Mouse (Mus musculus) midbrain, embryonic 14.5 days (tissue): ENCODE results near the gene Tpra1. TPM values are rescaled to one million over a fixed set of nuclear protein-coding genes. Genes with fewer than 3 reads are reported as not detected.

Source experiments
- ATAC-seq: fragments of 200-750 bp; cut with Nextera tagmentation; 2 replicates; pipeline ENCODE4 v1.8.0; 2017; ENCODE audit warnings: moderate number of reproducible peaks, moderate library complexity; ENCODE audit not compliant: low FRiP score, low TSS enrichment
- DNase-seq: peaks from one replicate; pipeline ENCODE4 v3.0.0-alpha.2; 2015
- H3K27ac ChIP-seq: fragments of 300-500 bp; sonication (generic); replicated peaks from 2 replicates; pipeline ENCODE4 v1.5.1; 2014; ENCODE audit warnings: mild to moderate bottlenecking, low read depth, low read length, moderate library complexity
- H3K27me3 ChIP-seq: fragments of 300-500 bp; sonication (generic); 2 replicates; pipeline ENCODE4 v1.6.1; 2014; ENCODE audit warnings: low read length, control low read depth, mixed read lengths; ENCODE audit not compliant: control insufficient read depth, insufficient read depth
- H3K36me3 ChIP-seq: fragments of 300-500 bp; sonication (generic); 2 replicates; pipeline ENCODE4 v1.6.1; 2014; ENCODE audit warnings: low read length, control low read depth; ENCODE audit not compliant: control insufficient read depth, insufficient read depth
- H3K4me1 ChIP-seq: fragments of 300-500 bp; sonication (generic); 2 replicates; pipeline ENCODE4 v1.6.1; 2014; ENCODE audit warnings: mild to moderate bottlenecking, antibody characterized with exemption, low read length, control low read depth; ENCODE audit not compliant: control insufficient read depth, insufficient read depth
- H3K4me2 ChIP-seq: fragments of 300-500 bp; sonication (generic); 2 replicates; pipeline ENCODE4 v1.6.1; 2014; ENCODE audit warnings: mild to moderate bottlenecking, low read length, moderate library complexity
- H3K4me3 ChIP-seq: fragments of 300-500 bp; sonication (generic); replicated peaks from 2 replicates; pipeline ENCODE4 v1.5.1; 2014; ENCODE audit warnings: low read depth, low read length
- H3K9ac ChIP-seq: fragments of 300-500 bp; sonication (generic); replicated peaks from 2 replicates; pipeline ENCODE4 v1.6.1; 2014; ENCODE audit warnings: mild to moderate bottlenecking, low read length, moderate library complexity
- H3K9me3 ChIP-seq: fragments of 300-500 bp; sonication (generic); 2 replicates; pipeline ENCODE4 v1.6.1; 2016; ENCODE audit warnings: low read length, control low read depth, mixed read lengths; ENCODE audit not compliant: control insufficient read depth
- WGBS: fragments of 180-500 bp; shearing (Covaris S2); extraction: QIAGEN DNeasy Blood & Tissue Kit; methylation state at CpG from one replicate; pipeline ENCODE4 v1.1.7; 2014; 5-methylcytosine and 5-hydroxymethylcytosine counted together
- polyA plus RNA-seq: library from polyadenylated mRNA; unstranded; fragments of >200 nt; fragmentation: Nextera tagmentation; extraction: Ambion mirVana; gene quantifications from 2 replicates; pipeline ENCODE4 v1.2.1, GENCODE M21; 2014

Gene Tpra1
- polyA plus RNA-seq, 1 experiment from 2014 or later = 50.0 TPM

GRCm38 (mm10) chr6:88884690-88885089 is 17.4 kb upstream of the Tpra1 start:
- Histone ChIP-seq H3K4me3 (no peak overlapping the region), H3K9ac (no peak overlapping the region), H3K27me3 (no peaks in the 10 kb centered on the region), H3K27ac (no peak overlapping the region), H3K4me2 (no peak overlapping the region), H3K9me3 (no peaks in the 10 kb centered on the region), H3K36me3 (peaks cover 42% of the 10 kb centered on the region), H3K4me1 (no peaks in the 10 kb centered on the region)
- ATAC-seq (no peak), DNase-seq (no peak)
- 97% methylated on average over 17 of the region's 17 CpGs for WGBS

GRCm38 (mm10) chr6:88885644-88886416 is 16.2 kb upstream of the Tpra1 start:
- Histone ChIP-seq H3K4me1 (no peaks in the 10 kb centered on the region), H3K27me3 (no peaks in the 10 kb centered on the region), H3K36me3 (peaks cover 50% of the 10 kb centered on the region), H3K4me3 (no peak overlapping the region), H3K27ac (0 out of 2 replicates have a peak overlapping the region, but pooled peaks have one; percentile 13), H3K9me3 (no peaks in the 10 kb centered on the region), H3K4me2 (no peak overlapping the region), H3K9ac (no peak overlapping the region)
- ATAC-seq (no peak), DNase-seq (no peak)
- 83% methylated on average over 12 of the region's 12 CpGs for WGBS

- Histone ChIP-seq H3K27me3 (no peaks in the 10 kb centered on the region), H3K9ac (no peak overlapping the region), H3K27ac (0 out of 2 replicates have a peak overlapping the region, but pooled peaks have one; percentile 13), H3K36me3 (peaks cover 55% of the 10 kb centered on the region), H3K4me3 (no peak overlapping the region), H3K4me2 (no peak overlapping the region), H3K4me1 (no peaks in the 10 kb centered on the region), H3K9me3 (no peaks in the 10 kb centered on the region)
- DNase-seq = peak; percentile 45
- ATAC-seq = no peak; the same call in 1 of the 2 replicates
- WGBS = 25% methylated on average over 2 of the region's 2 CpGs
Observed at GRCm38 (mm10) chr6:88886417-88886967, 15.6 kb upstream of the Tpra1 start.

GRCm38 (mm10) chr6:88889410-88890042 is 12.5 kb upstream of the Tpra1 start:
- Histone ChIP-seq H3K9me3 (no peaks in the 10 kb centered on the region), H3K27me3 (no peaks in the 10 kb centered on the region), H3K36me3 (peaks cover 50% of the 10 kb centered on the region), H3K4me2 (no peak overlapping the region), H3K27ac (no peak overlapping the region), H3K4me3 (no peak overlapping the region), H3K9ac (no peak overlapping the region), H3K4me1 (no peaks in the 10 kb centered on the region)
- WGBS = 95% methylated on average over 13 of the region's 13 CpGs
- no peak for ATAC-seq
- DNase-seq = no peak

GRCm38 (mm10) chr6:88890832-88891231 is 11.2 kb upstream of the Tpra1 start:
- 91% methylated on average over 7 of the region's 7 CpGs for WGBS
- Histone ChIP-seq H3K4me1 (no peaks in the 10 kb centered on the region), H3K27me3 (no peaks in the 10 kb centered on the region), H3K36me3 (peaks cover 47% of the 10 kb centered on the region), H3K4me2 (no peak overlapping the region), H3K9me3 (no peaks in the 10 kb centered on the region), H3K9ac (no peak overlapping the region), H3K27ac (no peak overlapping the region), H3K4me3 (no peak overlapping the region)
- DNase-seq (no peak), ATAC-seq (no peak)

GRCm38 (mm10) chr6:88893559-88893958 is 8.5 kb upstream of the Tpra1 start:
- no peak for ATAC-seq
- no peak overlapping the region for H3K9ac ChIP-seq
- no peaks in the 10 kb centered on the region for H3K9me3 ChIP-seq
- no peak overlapping the region for H3K4me3 ChIP-seq
- H3K27me3 ChIP-seq = no peaks in the 10 kb centered on the region
- no peak overlapping the region for H3K4me2 ChIP-seq
- 58% methylated on average over 5 of the region's 5 CpGs for WGBS
- peak; percentile 84 for DNase-seq
- 0 out of 2 replicates have a peak, but pooled peaks cover 3% of the 10 kb centered on the region for H3K4me1 ChIP-seq
- peaks cover 31% of the 10 kb centered on the region for H3K36me3 ChIP-seq
- no peak overlapping the region for H3K27ac ChIP-seq

GRCm38 (mm10) chr6:88895943-88896342 is 6.1 kb upstream of the Tpra1 start:
- Histone ChIP-seq H3K27me3 (no peaks in the 10 kb centered on the region), H3K4me3 (no peak overlapping the region), H3K9ac (no peak overlapping the region), H3K36me3 (0 out of 2 replicates have a peak, but pooled peaks cover 13% of the 10 kb centered on the region), H3K4me2 (no peak overlapping the region), H3K9me3 (no peaks in the 10 kb centered on the region), H3K27ac (no peak overlapping the region), H3K4me1 (0 out of 2 replicates have a peak, but pooled peaks cover 3% of the 10 kb centered on the region)
- ATAC-seq (no peak), DNase-seq (no peak)
- 87% methylated on average over 6 of the region's 6 CpGs for WGBS

- no peaks in the 10 kb centered on the region for H3K9me3 ChIP-seq
- ATAC-seq = no peak
- no peak overlapping the region for H3K9ac ChIP-seq
- H3K36me3 ChIP-seq = 0 out of 2 replicates have a peak, but pooled peaks cover 4% of the 10 kb centered on the region
- H3K4me2 ChIP-seq = peak overlapping the region; percentile 93
- no peak for DNase-seq
- 64% methylated on average over 7 of the region's 7 CpGs for WGBS
- H3K27ac ChIP-seq = no peak overlapping the region
- H3K4me1 ChIP-seq = peaks cover 10% of the 10 kb centered on the region
- no peak overlapping the region for H3K4me3 ChIP-seq
- H3K27me3 ChIP-seq = no peaks in the 10 kb centered on the region
Observed at GRCm38 (mm10) chr6:88897246-88897645, 4.8 kb upstream of the Tpra1 start.
